Mouse (Mus musculus): ENCODE data around the gene Enam. TPM values are rescaled to one million over a fixed set of nuclear protein-coding genes. Genes with fewer than 3 reads are reported as not detected.

The Enam gene
- polyA plus RNA-seq, 1 experiment from 2014 or later = not detected

- Histone ChIP-seq H3K27me3 (ENCODE audit: control insufficient read depth, insufficient read depth, low read length) (no peaks in the 10 kb centered on the region), H3K4me3 (ENCODE audit: low read depth, low read length) (peak overlapping the region; percentile 53), H3K27ac (ENCODE audit: low read depth, low read length) (peak overlapping the region; percentile 31), H3K36me3 (ENCODE audit: control insufficient read depth, insufficient read depth, low read length) (no peaks in the 10 kb centered on the region), H3K9ac (ENCODE audit: low read depth, low read length) (peak overlapping the region; percentile 60), H3K9me3 (ENCODE audit: control insufficient read depth, low read length) (no peaks in the 10 kb centered on the region), H3K4me1 (replicated peaks; ENCODE audit: control insufficient read depth, insufficient read depth, low read length) (0 out of 2 replicates have a peak, but pooled peaks cover 4% of the 10 kb centered on the region), H3K4me2 (replicated peaks; ENCODE audit: low read depth, low read length) (peak overlapping the region; percentile 42)
- peak; percentile 22 for DNase-seq (ENCODE audit: low spot score)
- peak; percentile 81 for ATAC-seq (ENCODE audit: low FRiP score)
- 8% methylated on average over 29 of the region's 29 CpGs for WGBS
Measured at GRCm38 (mm10) chr5:88553271-88554085, 65.7 kb downstream of the Enam start.

DNA sequence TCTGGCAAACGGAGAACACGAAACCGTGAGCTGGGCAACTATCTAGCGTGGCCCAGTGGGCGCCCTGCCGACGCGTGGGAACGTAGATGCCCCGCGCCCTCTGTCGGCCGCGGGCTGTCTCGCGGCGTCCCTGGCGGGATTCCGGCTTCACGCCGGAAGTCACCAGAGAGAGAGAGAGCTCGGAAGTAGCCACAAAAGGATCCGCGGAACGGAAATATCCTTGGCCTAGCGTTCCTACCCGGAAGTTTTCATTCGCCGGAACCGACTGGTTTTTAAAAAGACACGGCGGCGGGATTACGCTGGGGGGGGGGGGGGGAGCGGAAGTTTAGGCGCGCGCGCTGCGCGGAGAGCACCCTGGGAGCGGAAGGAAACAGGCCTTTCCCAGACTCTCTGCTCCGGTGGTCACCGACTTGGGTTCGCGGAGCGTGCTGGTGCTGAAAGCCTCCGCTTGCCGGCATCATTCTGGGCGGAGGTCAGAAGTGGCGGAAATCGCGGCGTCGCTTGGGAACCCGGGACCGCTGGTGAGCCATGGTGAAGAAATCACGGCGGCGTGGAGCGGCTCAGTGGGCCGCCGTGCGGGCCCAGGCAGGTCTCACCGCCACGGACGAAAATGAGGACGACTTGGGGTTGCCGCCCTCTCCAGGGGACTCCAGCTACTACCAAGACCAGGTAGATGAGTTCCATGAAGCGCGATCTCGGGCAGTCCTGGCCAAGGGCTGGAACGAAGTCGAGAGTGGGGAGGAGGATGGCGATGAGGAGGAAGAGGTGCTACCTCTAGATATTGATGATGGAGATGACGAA lies 66.5 kb downstream of the Enam start, which contains the start of gene Utp3:
TSS of gene Utp3 (plus strand) at position 377 of the 801 bp plus-strand sequence.
- WGBS = under 1% methylated on average over 73 of the region's 76 CpGs
- Histone ChIP-seq H3K36me3 (ENCODE audit: control insufficient read depth, insufficient read depth, low read length) (no peaks in the 10 kb centered on the region), H3K4me1 (replicated peaks; ENCODE audit: control insufficient read depth, insufficient read depth, low read length) (0 out of 2 replicates have a peak, but pooled peaks cover 4% of the 10 kb centered on the region), H3K27me3 (ENCODE audit: control insufficient read depth, insufficient read depth, low read length) (no peaks in the 10 kb centered on the region), H3K4me2 (replicated peaks; ENCODE audit: low read depth, low read length) (peak within 1 kb of the TSS; percentile 87), H3K4me3 (ENCODE audit: low read depth, low read length) (peak within 1 kb of the TSS; percentile 53), H3K27ac (ENCODE audit: low read depth, low read length) (peak within 1 kb of the TSS; percentile 74), H3K9me3 (ENCODE audit: control insufficient read depth, low read length) (no peaks in the 10 kb centered on the region), H3K9ac (ENCODE audit: low read depth, low read length) (peak within 1 kb of the TSS; percentile 68)
- ATAC-seq (ENCODE audit: low FRiP score) = peak; percentile 97
- peak; percentile 98 for DNase-seq (ENCODE audit: low spot score)

Other genes starting within 250 kb of the Enam start
- gene Gm7714, start 219.1 kb upstream of the Enam start, polyA plus RNA-seq (2014; fragmentation: Nextera tagmentation; extraction: Ambion mirVana) = not detected in 2 replicates
- not detected in 2 replicates for gene Prol1, start 170.7 kb upstream of the Enam start, polyA plus RNA-seq (2014; fragmentation: Nextera tagmentation; extraction: Ambion mirVana)
- not detected in 2 replicates for gene Amtn, start 111.9 kb upstream of the Enam start, polyA plus RNA-seq (2014; fragmentation: Nextera tagmentation; extraction: Ambion mirVana)
- not detected in 2 replicates for gene Ambn, start 32.0 kb upstream of the Enam start, polyA plus RNA-seq (2014; fragmentation: Nextera tagmentation; extraction: Ambion mirVana)
- 0.49 TPM in 1 of 2 replicates, not detected in the other for gene Jchain, start 39.9 kb downstream of the Enam start, polyA plus RNA-seq (2014; fragmentation: Nextera tagmentation; extraction: Ambion mirVana)
- gene Utp3, start 66.5 kb downstream of the Enam start, polyA plus RNA-seq (2014; fragmentation: Nextera tagmentation; extraction: Ambion mirVana) = 68.7 and 75.4 TPM in 2 replicates
- 168 and 180 TPM in 2 replicates for gene Rufy3, start 77.1 kb downstream of the Enam start, polyA plus RNA-seq (2014; fragmentation: Nextera tagmentation; extraction: Ambion mirVana)
- 96.5 and 111 TPM in 2 replicates for gene Grsf1, start 188.2 kb downstream of the Enam start, polyA plus RNA-seq (2014; fragmentation: Nextera tagmentation; extraction: Ambion mirVana)
- 17.0 and 20.1 TPM in 2 replicates for gene Mob1b, start 232.9 kb downstream of the Enam start, polyA plus RNA-seq (2014; fragmentation: Nextera tagmentation; extraction: Ambion mirVana)

Data from hindbrain, embryonic 11.5 days (tissue).